ENCODE assay signal across 8 mouse cellular contexts in genomic region chr10:86819649-86820165, GRCm38 (mm10). TPM values are rescaled to one million over a fixed set of nuclear protein-coding genes. Genes with fewer than 3 reads are reported as not detected.
DNase-seq lines count a peak whose midpoint lies in the region; ATAC-seq lines count a peak whose summit lies in the region.

No protein-coding gene starts in this region.

- H3K27ac ChIP-seq in heart, embryonic 10.5 days = peak overlapping the region; percentile 62
- peak overlapping the region; percentile 49; the same call in 1 of the 2 replicates for H3K27ac ChIP-seq in neural tube, embryonic 15.5 days (replicated peaks)

- H3K4me2 ChIP-seq in neural tube, embryonic 15.5 days = peak overlapping the region; percentile 5; the same call in 1 of the 2 replicates

- peak; percentile 89 for ATAC-seq in neural tube, embryonic 15.5 days (ENCODE audit: low FRiP score)

- H3K4me1 ChIP-seq in heart, embryonic 10.5 days = peaks cover 34% of the 10 kb centered on the region
- peaks cover 11% of the 10 kb centered on the region for H3K4me1 ChIP-seq in neural tube, embryonic 15.5 days

- peak; percentile 14 for DNase-seq in 416B (ENCODE audit: low read depth)
- DNase-seq in brain, embryonic 18.5 days (ENCODE audit: low read depth, low spot score) = peak; percentile 45
- no peak for DNase-seq in heart, embryonic 10.5 days (ENCODE audit: low spot score)
- DNase-seq in left cerebral cortex, postnatal 4 days = peak; percentile 54
- no peak for DNase-seq in adrenal gland, postnatal 36 days
- DNase-seq in adrenal gland, adult 18-20 months (ENCODE audit: low spot score in 2 of 2) = no peak
- DNase-seq in cerebellum, adult 11 months = no peak

- no peak overlapping the region for H3K4me3 ChIP-seq in heart, embryonic 10.5 days
- no peak overlapping the region for H3K4me3 ChIP-seq in neural tube, embryonic 15.5 days (replicated peaks)

- intact Hi-C loops in left cerebral cortex, postnatal 4 days (cut with DNase I) = no loop called here

- no peaks in the 10 kb centered on the region for H3K27me3 ChIP-seq in heart, embryonic 10.5 days (ENCODE audit: insufficient read depth, poor library complexity, severe bottlenecking)
- H3K27me3 ChIP-seq in neural tube, embryonic 15.5 days (replicated peaks) = no peaks in the 10 kb centered on the region

- H3K9ac ChIP-seq in neural tube, embryonic 15.5 days (replicated peaks) = no peak overlapping the region

- peaks cover 19% of the 10 kb centered on the region for H3K36me3 ChIP-seq in heart, embryonic 10.5 days
- peaks cover 16% of the 10 kb centered on the region for H3K36me3 ChIP-seq in neural tube, embryonic 15.5 days

- no peaks in the 10 kb centered on the region for H3K9me3 ChIP-seq in heart, embryonic 10.5 days
- H3K9me3 ChIP-seq in neural tube, embryonic 15.5 days (replicated peaks) = no peaks in the 10 kb centered on the region

- WGBS in heart, embryonic 10.5 days = 52% methylated on average over 8 of the region's 8 CpGs
- 18% methylated on average over 8 of the region's 8 CpGs for WGBS in neural tube, embryonic 15.5 days

RNA-seq across cellular contexts. Expression of gene Nt5dc3, which starts 40.9 kb away (rescaled TPM):
- 1.4 and 1.6 TPM in 2 replicates for polyA plus RNA-seq in heart, embryonic 10.5 days (2016; fragmentation: Nextera tagmentation; extraction: Ambion mirVana)
- total RNA-seq in left cerebral cortex, postnatal 4 days (2021) = 10 to 100 TPM; 60.1 to 60.8 TPM
- polyA plus RNA-seq in neural tube, embryonic 15.5 days (2015; fragmentation: Nextera tagmentation; extraction: Ambion mirVana) = 8.0 and 9.9 TPM in 2 replicates
- total RNA-seq in adrenal gland, postnatal 36 days (2021) = 10 to 100 TPM; 35.7 to 60.4 TPM
- total RNA-seq in adrenal gland, adult 18-20 months (2021) = 10 to 100 TPM; 39.3 to 46.3 TPM

RNA-seq across cellular contexts. Expression of gene Gm49358, which starts 55.9 kb away (rescaled TPM):
- polyA plus RNA-seq in heart, embryonic 10.5 days (2016; fragmentation: Nextera tagmentation; extraction: Ambion mirVana) = not detected in 2 replicates
- total RNA-seq in left cerebral cortex, postnatal 4 days (2021) = 10 to 100 TPM in 1 of 2 experiments, 1 to 10 TPM in 1; 6.6 to 18.7 TPM
- polyA plus RNA-seq in neural tube, embryonic 15.5 days (2015; fragmentation: Nextera tagmentation; extraction: Ambion mirVana) = not detected in 2 replicates
- total RNA-seq in adrenal gland, postnatal 36 days (2021) = 10 to 100 TPM; 10.7 to 17.5 TPM
- total RNA-seq in adrenal gland, adult 18-20 months (2021) = 10 to 100 TPM; 12.4 to 15.9 TPM

Comparison
In these comparisons a context has a peak if more than half of its experiments do, and no peak if none do; other contexts are left out.
1. DNase-seq: peak in 416B (single experiment), brain, embryonic 18.5 days (single experiment) and left cerebral cortex, postnatal 4 days (single experiment); none in heart, embryonic 10.5 days (single experiment), adrenal gland, postnatal 36 days (0 of 2), adrenal gland, adult 18-20 months (0 of 2) and cerebellum, adult 11 months (single experiment).